Mouse (Mus musculus) forebrain, embryonic 13.5 days (tissue): ENCODE measurements around the gene Rbbp8nl. TPM values are rescaled to one million over a fixed set of nuclear protein-coding genes. Genes with fewer than 3 reads are reported as not detected.

Experiments used
- ATAC-seq: fragments of 200-750 bp; cut with Nextera tagmentation; 2 replicates; pipeline ENCODE4 v1.8.0; 2017
- H3K27ac ChIP-seq: fragments of 300-500 bp; sonication (generic); 2 replicates; pipeline ENCODE4 v1.5.1; 2015; ENCODE audit warnings: inconsistent platforms, mild to moderate bottlenecking, moderate library complexity
- H3K27me3 ChIP-seq: fragments of 300-500 bp; sonication (generic); 2 replicates; pipeline ENCODE4 v1.6.1; 2015; ENCODE audit warnings: mild to moderate bottlenecking, inconsistent platforms
- H3K36me3 ChIP-seq: fragments of 300-500 bp; sonication (generic); 2 replicates; pipeline ENCODE4 v1.6.1; 2015; ENCODE audit warnings: mild to moderate bottlenecking, inconsistent platforms; ENCODE audit not compliant: poor library complexity, severe bottlenecking
- H3K4me1 ChIP-seq: fragments of 300-500 bp; sonication (generic); 2 replicates; pipeline ENCODE4 v1.6.1; 2015; ENCODE audit warnings: inconsistent platforms
- H3K4me2 ChIP-seq: fragments of 300-500 bp; sonication (generic); 2 replicates; pipeline ENCODE4 v1.6.1; 2015; ENCODE audit warnings: inconsistent platforms, mild to moderate bottlenecking, moderate library complexity
- H3K4me3 ChIP-seq: fragments of 300-500 bp; sonication (generic); 2 replicates; pipeline ENCODE4 v1.5.1; 2015; ENCODE audit warnings: mild to moderate bottlenecking, inconsistent platforms
- H3K9ac ChIP-seq: fragments of 300-500 bp; sonication (generic); 2 replicates; pipeline ENCODE4 v1.6.1; 2015; ENCODE audit warnings: mild to moderate bottlenecking, inconsistent platforms
- H3K9me3 ChIP-seq: fragments of 300-500 bp; sonication (generic); replicated peaks from 2 replicates; pipeline ENCODE4 v1.6.1; 2016; ENCODE audit warnings: inconsistent platforms
- WGBS: fragments of 180-500 bp; shearing (Covaris S2); methylation state at CpG from one replicate; pipeline ENCODE4 v1.1.7; 2015; 5-methylcytosine and 5-hydroxymethylcytosine counted together
- polyA plus RNA-seq: library from polyadenylated mRNA; unstranded; fragments of >200 nt; fragmentation: Nextera tagmentation; extraction: Ambion mirVana; gene quantifications from 2 replicates; pipeline ENCODE4 v1.2.1, GENCODE M21; 2015

Rbbp8nl gene
- polyA plus RNA-seq, result not detected in 2 replicates

- no peaks in the 10 kb centered on the region for H3K27me3 ChIP-seq
- H3K9ac ChIP-seq, result no peak within 1 kb of the TSS
- H3K4me2 ChIP-seq, result no peak within 1 kb of the TSS
- ATAC-seq, result no peak
- no peak within 1 kb of the TSS for H3K4me3 ChIP-seq
- no peaks in the 10 kb centered on the region for H3K4me1 ChIP-seq
- H3K9me3 ChIP-seq, result no peaks in the 10 kb centered on the region
- H3K27ac ChIP-seq, result no peak within 1 kb of the TSS
- 49% methylated on average over 16 of the region's 16 CpGs for WGBS
- H3K36me3 ChIP-seq, result no peaks in the 10 kb centered on the region
Observed at GRCm38 (mm10) chr2:180289440-180290108, at the start of gene Rbbp8nl. Rbbp8nl (minus strand) TSS chr2:180289879.

DNA sequence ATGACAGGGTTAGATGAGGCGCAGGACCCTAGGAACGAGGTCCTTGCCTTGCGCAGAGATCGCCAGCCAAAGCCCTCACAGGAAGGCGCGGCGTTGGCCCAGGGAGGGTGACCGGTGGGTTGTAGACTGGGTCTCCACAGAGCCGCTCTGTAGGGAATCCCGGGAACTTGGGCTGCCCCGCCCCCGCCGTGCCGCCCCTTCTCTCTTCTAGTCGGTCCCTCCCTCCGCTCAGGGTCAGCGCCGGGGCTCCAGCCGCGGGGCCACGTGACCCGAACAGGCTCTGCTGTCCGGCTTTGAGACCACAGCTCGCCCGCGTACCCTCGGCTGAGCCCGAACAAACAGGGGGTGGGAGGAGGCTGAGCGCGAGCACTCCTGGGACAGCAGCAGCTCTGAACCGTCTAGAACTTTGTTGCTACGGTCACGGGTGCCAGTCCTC, 44.9 kb upstream of the Rbbp8nl start, which contains the start of gene Gata5:
TSS of gene Gata5 (minus strand) at position 149 of the 436 bp plus-strand sequence.
- no peak within 1 kb of the TSS for H3K27ac ChIP-seq
- H3K9me3 ChIP-seq, result no peaks in the 10 kb centered on the region
- ATAC-seq, result no peak
- peak within 1 kb of the TSS; percentile 61 for H3K4me2 ChIP-seq
- peaks cover 89% of the 10 kb centered on the region for H3K27me3 ChIP-seq
- whole genome bisulfite sequencing, result under 1% methylated on average over 30 of the region's 33 CpGs
- H3K4me3 ChIP-seq, result peak within 1 kb of the TSS; percentile 36
- H3K4me1 ChIP-seq, result peaks cover 16% of the 10 kb centered on the region
- no peaks in the 10 kb centered on the region for H3K36me3 ChIP-seq
- H3K9ac ChIP-seq, result peak within 1 kb of the TSS; percentile 45

DNA sequence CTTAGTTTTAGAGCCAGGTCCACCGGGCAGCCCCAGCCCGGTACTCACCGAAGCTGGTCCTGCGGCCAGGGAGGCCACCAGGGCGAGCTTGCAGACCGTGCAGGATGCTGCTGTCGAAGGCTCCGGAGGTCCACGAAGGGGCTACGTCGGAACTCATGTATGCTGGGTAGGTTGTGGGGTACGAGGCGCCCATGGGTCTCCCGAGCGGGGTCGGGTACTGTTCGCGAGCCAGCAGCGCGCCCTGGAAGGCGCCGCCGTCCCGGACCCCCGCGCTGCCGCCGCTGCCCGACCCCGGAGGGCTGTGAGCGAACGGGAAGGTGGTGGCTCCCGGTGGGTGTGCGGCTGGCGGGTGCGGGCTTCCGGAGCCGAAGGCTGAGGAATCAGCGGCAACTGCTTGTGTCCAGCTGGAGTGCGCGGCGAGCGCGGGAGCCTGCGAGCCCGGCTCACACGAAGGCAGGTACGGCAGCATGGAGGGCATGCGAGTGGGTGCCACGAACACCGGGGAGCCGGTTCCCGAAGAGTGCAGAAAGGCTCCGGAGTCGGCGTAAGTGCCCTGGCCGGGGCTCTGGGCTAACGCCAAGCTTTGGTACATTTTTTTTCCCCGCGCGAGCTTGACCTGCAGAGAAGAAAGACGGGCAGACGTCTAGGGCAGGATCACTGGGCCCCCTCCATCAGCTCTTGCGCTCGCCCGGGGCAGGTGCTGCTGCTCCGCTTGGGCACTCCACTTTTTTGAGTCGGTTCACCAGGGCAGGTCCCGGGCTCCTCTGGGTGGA, 44.3 kb upstream of the Rbbp8nl start:
- Histone ChIP-seq H3K9me3 (no peaks in the 10 kb centered on the region), H3K27me3 (peaks cover 83% of the 10 kb centered on the region), H3K4me3 (peak overlapping the region; percentile 36), H3K4me2 (peak overlapping the region; percentile 61), H3K4me1 (peaks cover 16% of the 10 kb centered on the region), H3K36me3 (no peaks in the 10 kb centered on the region), H3K27ac (no peak overlapping the region), H3K9ac (peak overlapping the region; percentile 45)
- no peak for ATAC-seq
- under 1% methylated on average over 65 of the region's 69 CpGs for WGBS

DNA sequence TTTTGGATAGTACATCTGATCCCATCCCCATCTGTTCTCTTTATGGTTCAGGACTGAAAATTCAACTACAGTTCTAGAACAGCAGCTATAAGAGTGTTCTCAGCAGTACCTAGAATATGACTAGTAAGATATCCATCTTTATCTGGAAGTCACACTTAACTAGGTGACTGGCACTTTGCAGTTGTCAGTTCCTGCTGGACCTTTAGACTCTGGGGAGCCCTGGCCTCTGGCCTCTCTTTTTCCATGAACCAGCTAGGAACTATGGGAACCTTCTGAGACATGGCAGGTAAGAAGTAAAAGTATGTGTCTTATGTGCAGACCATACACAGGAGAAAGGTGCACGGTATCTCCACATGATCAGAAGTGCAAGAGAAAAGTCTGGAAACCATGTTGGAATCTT, 39.8 kb upstream of the Rbbp8nl start:
- H3K9me3 ChIP-seq, result no peaks in the 10 kb centered on the region
- no peak overlapping the region for H3K27ac ChIP-seq
- no peak overlapping the region for H3K4me2 ChIP-seq
- 90% methylated on average over 1 of the region's 1 CpGs for WGBS
- peaks cover 9% of the 10 kb centered on the region for H3K4me1 ChIP-seq
- H3K4me3 ChIP-seq, result no peak overlapping the region
- no peak for ATAC-seq
- peaks cover 39% of the 10 kb centered on the region for H3K27me3 ChIP-seq
- no peak overlapping the region for H3K9ac ChIP-seq
- H3K36me3 ChIP-seq, result no peaks in the 10 kb centered on the region

GRCm38 (mm10) chr2:180322674-180323355, 33.1 kb upstream of the Rbbp8nl start:
- no peak for ATAC-seq
- Histone ChIP-seq H3K4me1 (no peaks in the 10 kb centered on the region), H3K9me3 (no peaks in the 10 kb centered on the region), H3K4me3 (no peak overlapping the region), H3K36me3 (no peaks in the 10 kb centered on the region), H3K27me3 (0 out of 2 replicates have a peak, but pooled peaks cover 5% of the 10 kb centered on the region), H3K27ac (no peak overlapping the region), H3K4me2 (no peak overlapping the region), H3K9ac (no peak overlapping the region)
- WGBS, result 52% methylated on average over 11 of the region's 14 CpGs

GRCm38 (mm10) chr2:180320216-180320615, 30.5 kb upstream of the Rbbp8nl start:
- no peak overlapping the region for H3K9ac ChIP-seq
- H3K27ac ChIP-seq, result no peak overlapping the region
- WGBS, result 65% methylated on average over 4 of the region's 4 CpGs
- no peak overlapping the region for H3K4me2 ChIP-seq
- no peaks in the 10 kb centered on the region for H3K9me3 ChIP-seq
- H3K4me1 ChIP-seq, result no peaks in the 10 kb centered on the region
- no peaks in the 10 kb centered on the region for H3K36me3 ChIP-seq
- ATAC-seq, result no peak
- H3K27me3 ChIP-seq, result 0 out of 2 replicates have a peak, but pooled peaks cover 5% of the 10 kb centered on the region
- no peak overlapping the region for H3K4me3 ChIP-seq

- Histone ChIP-seq H3K36me3 (no peaks in the 10 kb centered on the region), H3K27me3 (0 out of 2 replicates have a peak, but pooled peaks cover 5% of the 10 kb centered on the region), H3K9ac (no peak overlapping the region), H3K27ac (no peak overlapping the region), H3K9me3 (no peaks in the 10 kb centered on the region), H3K4me1 (no peaks in the 10 kb centered on the region), H3K4me2 (no peak overlapping the region), H3K4me3 (no peak overlapping the region)
- WGBS, result 79% methylated on average over 7 of the region's 7 CpGs
- no peak for ATAC-seq
Observed at GRCm38 (mm10) chr2:180317591-180317990, 27.9 kb upstream of the Rbbp8nl start.

DNA sequence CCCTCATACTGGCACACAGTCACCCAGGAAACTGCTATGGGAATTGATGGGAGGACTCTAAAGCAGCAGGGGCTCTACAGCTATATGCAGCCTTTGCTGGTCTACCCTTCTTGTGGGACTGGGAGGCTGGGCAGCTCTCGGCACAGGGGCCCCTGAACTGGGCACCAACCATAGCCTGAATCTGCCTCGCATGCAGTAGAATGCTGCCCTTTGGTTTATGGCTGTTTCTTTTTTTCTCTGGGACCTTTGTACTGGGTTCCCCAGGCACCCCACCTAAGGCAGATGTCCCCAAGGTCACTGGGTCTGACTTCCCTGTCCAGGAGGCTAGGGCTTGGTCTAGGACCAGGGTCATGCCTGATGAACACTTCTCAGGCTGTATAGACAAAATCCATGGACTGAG, 24.6 kb upstream of the Rbbp8nl start:
- WGBS, result 79% methylated on average over 2 of the region's 2 CpGs
- no peaks in the 10 kb centered on the region for H3K36me3 ChIP-seq
- no peak overlapping the region for H3K4me3 ChIP-seq
- no peaks in the 10 kb centered on the region for H3K9me3 ChIP-seq
- ATAC-seq, result no peak
- no peaks in the 10 kb centered on the region for H3K4me1 ChIP-seq
- no peak overlapping the region for H3K4me2 ChIP-seq
- 0 out of 2 replicates have a peak, but pooled peaks cover 5% of the 10 kb centered on the region for H3K27me3 ChIP-seq
- H3K9ac ChIP-seq, result no peak overlapping the region
- H3K27ac ChIP-seq, result no peak overlapping the region

DNA sequence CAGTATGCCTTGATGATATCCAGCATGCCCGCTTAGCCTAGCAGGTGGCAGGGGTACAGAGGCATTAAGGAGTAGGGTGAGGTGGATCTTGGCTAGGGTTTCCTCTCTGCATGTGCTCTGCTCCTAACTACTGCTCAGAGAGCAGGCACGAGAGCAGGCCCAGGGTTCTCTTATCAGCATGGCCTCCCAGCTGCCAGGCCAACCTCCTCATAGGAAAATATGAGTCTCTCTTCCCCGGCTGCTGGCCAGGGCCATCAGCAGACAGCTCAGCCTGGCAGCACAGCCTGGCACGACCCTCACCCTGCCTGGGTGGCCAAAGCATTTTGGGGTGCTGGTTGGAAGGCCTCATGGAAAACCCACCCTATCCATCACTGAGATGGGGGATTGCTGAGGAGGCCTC, 21.5 kb upstream of the Rbbp8nl start:
- ATAC-seq, result no peak
- 83% methylated on average over 4 of the region's 4 CpGs for WGBS
- Histone ChIP-seq H3K4me2 (no peak overlapping the region), H3K27me3 (no peaks in the 10 kb centered on the region), H3K9ac (no peak overlapping the region), H3K4me3 (no peak overlapping the region), H3K9me3 (no peaks in the 10 kb centered on the region), H3K4me1 (no peaks in the 10 kb centered on the region), H3K27ac (no peak overlapping the region), H3K36me3 (no peaks in the 10 kb centered on the region)

- no peak overlapping the region for H3K27ac ChIP-seq
- no peaks in the 10 kb centered on the region for H3K9me3 ChIP-seq
- H3K36me3 ChIP-seq, result no peaks in the 10 kb centered on the region
- 63% methylated on average over 2 of the region's 2 CpGs for WGBS
- H3K9ac ChIP-seq, result no peak overlapping the region
- H3K4me1 ChIP-seq, result no peaks in the 10 kb centered on the region
- no peak overlapping the region for H3K4me2 ChIP-seq
- ATAC-seq, result no peak
- no peak overlapping the region for H3K4me3 ChIP-seq
- no peaks in the 10 kb centered on the region for H3K27me3 ChIP-seq
Observed at GRCm38 (mm10) chr2:180307680-180308079, 18.0 kb upstream of the Rbbp8nl start.

DNA sequence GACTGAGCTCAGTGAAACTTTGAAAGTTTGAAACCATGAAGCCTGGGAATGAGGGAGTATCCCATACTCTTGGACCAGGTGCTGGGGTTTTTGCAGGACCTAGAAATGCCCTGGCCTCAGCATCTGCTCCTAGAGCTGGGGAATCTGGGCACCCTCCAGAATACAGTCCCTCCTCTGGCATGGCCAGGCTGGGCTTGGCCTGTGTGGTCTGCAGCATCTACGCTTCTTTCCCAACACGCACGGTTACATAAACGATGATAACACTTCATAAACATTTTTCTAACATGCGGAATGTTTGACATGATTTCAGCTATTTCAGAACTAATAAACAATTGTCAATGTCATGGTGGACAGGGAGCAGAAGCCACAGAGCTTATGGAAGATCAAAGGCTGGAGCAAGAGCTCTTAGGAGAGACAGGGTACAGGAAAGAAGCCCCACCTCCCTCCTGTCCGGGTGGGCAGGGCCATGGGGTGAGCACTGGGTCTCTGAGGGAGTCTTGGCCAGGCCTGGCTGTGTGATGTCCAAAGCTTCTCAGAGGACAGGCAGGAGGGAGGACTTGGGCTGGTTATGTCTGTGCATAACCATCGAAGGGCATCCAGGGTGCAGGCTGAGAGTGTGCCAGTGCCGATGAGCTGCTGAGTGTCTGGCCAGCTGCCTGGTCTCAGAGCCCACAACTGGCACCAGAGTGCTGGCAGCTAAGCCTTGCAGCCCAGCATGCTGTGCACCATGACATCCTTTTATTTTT, 16.9 kb upstream of the Rbbp8nl start:
- Histone ChIP-seq H3K27me3 (no peaks in the 10 kb centered on the region), H3K4me2 (no peak overlapping the region), H3K9me3 (no peaks in the 10 kb centered on the region), H3K9ac (no peak overlapping the region), H3K27ac (no peak overlapping the region), H3K4me3 (no peak overlapping the region), H3K36me3 (no peaks in the 10 kb centered on the region), H3K4me1 (no peaks in the 10 kb centered on the region)
- no peak for ATAC-seq
- 89% methylated on average over 8 of the region's 8 CpGs for WGBS
